ENCODE assay signal across 21 mouse cellular contexts in genomic region chr4:154772077-154772462, GRCm38 (mm10).
A peak's percentile ranks its signal among the peaks of the same experiment; 100 is the strongest.
DNase-seq lines count a peak whose midpoint lies in the region; ATAC-seq lines count a peak whose summit lies in the region.
"Had no signal": no experiment of that assay in that cellular context is flagged by ENCODE, and none has a peak within 500 bp of the region (broad histone marks: within the 10 kb centered on the region; RNA-seq: fewer than 3 reads in every experiment).

No protein-coding gene starts in this region.

- H3K9me3 ChIP-seq in forebrain, embryonic 10.5 days = no peaks in the 10 kb centered on the region
- H3K9me3 ChIP-seq in forebrain, embryonic 15.5 days = no peaks in the 10 kb centered on the region
- no peaks in the 10 kb centered on the region for H3K9me3 ChIP-seq in liver, embryonic 13.5 days (replicated peaks)
- H3K9me3 ChIP-seq: embryonic facial prominence, embryonic 15.5 days; forebrain, embryonic 12.5 days; hindbrain, embryonic 12.5 days; midbrain, embryonic 10.5 days had no signal

- peaks cover 29% of the 10 kb centered on the region for H3K4me1 ChIP-seq in forebrain, embryonic 10.5 days
- H3K4me1 ChIP-seq in forebrain, embryonic 15.5 days = 0 out of 2 replicates have a peak, but pooled peaks cover 6% of the 10 kb centered on the region
- H3K4me1 ChIP-seq in liver, embryonic 13.5 days (replicated peaks) = peaks cover 7% of the 10 kb centered on the region

- no peak for DNase-seq in forebrain, embryonic 10.5 days (ENCODE audit: extremely low spot score, low spot score)
- peak; percentile 22 for DNase-seq in kidney, postnatal 10 days
- DNase-seq in kidney, adult 18-20 months = no peak
- DNase-seq in liver, embryonic 13.5 days = no peak
- DNase-seq in urinary bladder, adult 18-20 months (ENCODE audit: low spot score in 2 of 2) = no peak
- DNase-seq in cerebellum, postnatal 25 days = no peak
- DNase-seq in left cerebral cortex, adult 18-20 months (ENCODE audit: low spot score in 2 of 2) = no peak
- DNase-seq: adrenal gland, adult 2 months; cerebellum, adult 9-10 months; gastrocnemius, postnatal 14 days; heart, postnatal 10 days; lung, embryonic 14.5 days; right cerebral cortex, postnatal 4 days had no signal

- no peak overlapping the region for H3K9ac ChIP-seq in forebrain, embryonic 15.5 days (replicated peaks)
- H3K9ac ChIP-seq in liver, embryonic 13.5 days = no peak overlapping the region
- H3K9ac ChIP-seq: embryonic facial prominence, embryonic 15.5 days; forebrain, embryonic 12.5 days; hindbrain, embryonic 12.5 days; lung, embryonic 14.5 days had no signal

- H3K36me3 ChIP-seq in forebrain, embryonic 10.5 days (replicated peaks) = no peaks in the 10 kb centered on the region
- H3K36me3 ChIP-seq in forebrain, embryonic 15.5 days = no peaks in the 10 kb centered on the region
- H3K36me3 ChIP-seq in liver, embryonic 13.5 days = no peaks in the 10 kb centered on the region
- H3K36me3 ChIP-seq: embryonic facial prominence, embryonic 15.5 days; forebrain, embryonic 12.5 days; hindbrain, embryonic 12.5 days; midbrain, embryonic 10.5 days had no signal

- H3K27ac ChIP-seq in forebrain, embryonic 10.5 days = peak overlapping the region; percentile 62
- no peak overlapping the region for H3K27ac ChIP-seq in forebrain, embryonic 15.5 days (replicated peaks)
- no peak overlapping the region for H3K27ac ChIP-seq in liver, embryonic 13.5 days
- H3K27ac ChIP-seq: embryonic facial prominence, embryonic 15.5 days; forebrain, embryonic 12.5 days; hindbrain, embryonic 12.5 days; macrophage; midbrain, embryonic 10.5 days; stomach, postnatal 0 days had no signal

- H3K4me2 ChIP-seq in forebrain, embryonic 15.5 days (replicated peaks) = no peak overlapping the region
- no peak overlapping the region for H3K4me2 ChIP-seq in liver, embryonic 13.5 days
- H3K4me2 ChIP-seq: embryonic facial prominence, embryonic 15.5 days; forebrain, embryonic 12.5 days; hindbrain, embryonic 12.5 days; lung, embryonic 14.5 days had no signal

- no peak for ATAC-seq in forebrain, embryonic 15.5 days (replicated peaks)
- ATAC-seq in liver, embryonic 13.5 days (ENCODE audit: low read depth) = peak; percentile 76
- ATAC-seq: inflammation-experienced regulatory T-cells, adult 6 months had no signal

- WGBS in forebrain, embryonic 10.5 days = 85% methylated on average over 4 of the region's 4 CpGs
- WGBS in forebrain, embryonic 15.5 days = 66% methylated on average over 4 of the region's 4 CpGs
- WGBS in liver, embryonic 13.5 days (ENCODE audit: insufficient replicate concordance) = 50% methylated on average over 4 of the region's 4 CpGs

- no peak overlapping the region for H3K4me3 ChIP-seq in forebrain, embryonic 10.5 days
- H3K4me3 ChIP-seq in forebrain, embryonic 15.5 days = no peak overlapping the region
- H3K4me3 ChIP-seq in liver, embryonic 13.5 days (replicated peaks) = no peak overlapping the region
- H3K4me3 ChIP-seq: embryonic facial prominence, embryonic 15.5 days; forebrain, embryonic 12.5 days; hindbrain, embryonic 12.5 days; midbrain, embryonic 10.5 days had no signal

- H3K27me3 ChIP-seq in forebrain, embryonic 10.5 days (ENCODE audit: poor library complexity, severe bottlenecking) = peaks cover 54% of the 10 kb centered on the region; the same call in 1 of the 2 replicates
- H3K27me3 ChIP-seq in forebrain, embryonic 15.5 days = peaks cover 6% of the 10 kb centered on the region
- no peaks in the 10 kb centered on the region for H3K27me3 ChIP-seq in liver, embryonic 13.5 days
- H3K27me3 ChIP-seq: hindbrain, embryonic 12.5 days had no signal
